Mouse (Mus musculus) left cerebral cortex, adult 8-10 months (tissue): ENCODE measurements around the gene Rflna. TPM values are rescaled to one million over a fixed set of nuclear protein-coding genes. Genes with fewer than 3 reads are reported as not detected.

Experiments
- DNase-seq, 2 experiments: peaks; one replicate each; pipeline ENCODE4 v3.0.0; 2022; ENCODE audit warnings: low spot score in 2 of 2
- total RNA-seq, 4 experiments: library from RNA; stranded (reverse); gene quantifications; 2 replicates each; pipeline ENCODE4 v1.2.4; 2022

Gene Rflna
- total RNA-seq, result under 1 TPM; 0.28 to 0.70 (median 0.60) TPM

DNA sequence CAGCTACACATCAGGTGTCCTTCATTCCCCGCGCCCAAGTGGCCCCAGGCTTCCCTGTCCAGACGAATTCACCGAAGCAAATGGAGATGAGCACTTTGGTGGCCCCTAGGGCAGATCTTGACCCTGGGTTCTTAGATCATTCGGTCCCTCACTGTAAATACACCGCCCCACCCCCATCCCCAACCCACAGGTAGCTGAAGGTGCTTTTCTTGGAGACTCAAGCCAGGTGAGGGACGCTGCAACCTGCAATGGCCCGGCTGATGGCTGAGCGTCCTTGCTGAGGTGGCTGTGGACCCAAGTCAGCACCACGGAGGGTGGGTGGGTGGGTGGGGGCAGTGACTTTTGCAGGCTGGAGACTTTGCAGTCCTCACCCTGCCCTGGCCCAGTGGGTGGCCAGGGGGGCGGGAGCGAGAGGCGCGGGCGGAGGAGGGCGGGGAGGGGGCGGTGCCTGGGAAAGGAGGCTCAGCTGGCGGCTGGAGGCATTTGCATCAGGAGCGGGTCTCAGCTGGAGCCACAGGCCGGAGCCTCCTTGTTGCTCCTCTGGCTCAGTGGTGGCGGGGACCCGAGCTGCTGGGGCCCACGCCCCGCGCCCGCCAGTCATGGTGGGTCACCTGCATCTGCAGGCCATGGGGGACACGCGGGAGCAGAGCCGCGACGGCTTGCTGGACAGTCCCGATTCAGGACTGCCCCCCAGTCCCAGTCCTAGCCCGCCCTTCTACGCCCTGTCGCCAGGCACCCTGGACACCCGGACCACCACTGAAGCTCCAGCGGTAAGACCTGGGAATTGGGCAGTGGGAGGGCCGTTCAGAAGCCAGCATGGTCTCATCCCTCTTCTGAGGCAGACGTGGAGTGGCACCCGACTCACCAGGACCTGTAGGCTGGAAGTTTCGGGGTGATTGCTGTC, at the start of gene Rflna:
Gene Rflna (plus strand): TSS at position 253 of the 904 bp plus-strand sequence.
- DNase-seq, result peak in 1 of 2 experiments; percentile 6

- no peak for DNase-seq
Measured at GRCm38 (mm10) chr5:124954404-124955305, 48.4 kb upstream of the Rflna start.

DNA sequence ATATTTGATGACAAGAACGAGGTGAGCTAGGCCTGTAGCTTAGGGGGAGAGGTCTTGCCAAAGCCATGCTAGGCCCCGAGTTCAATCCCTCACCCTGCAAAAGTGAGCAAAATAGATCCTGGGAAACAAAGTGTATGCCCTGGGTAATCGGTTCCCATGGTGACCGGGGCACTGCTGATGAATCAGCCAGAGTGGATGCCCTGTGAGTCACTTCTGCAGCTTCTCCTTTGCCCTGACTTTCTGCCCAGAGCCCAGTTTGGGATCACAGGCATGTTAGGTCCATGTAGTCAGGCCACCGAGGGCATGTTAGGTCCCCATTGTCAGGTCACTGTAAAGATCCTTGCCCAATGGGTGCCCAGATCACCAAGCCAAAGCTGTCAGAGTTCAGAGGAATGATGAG, 45.5 kb upstream of the Rflna start:
- no peak for DNase-seq

DNA sequence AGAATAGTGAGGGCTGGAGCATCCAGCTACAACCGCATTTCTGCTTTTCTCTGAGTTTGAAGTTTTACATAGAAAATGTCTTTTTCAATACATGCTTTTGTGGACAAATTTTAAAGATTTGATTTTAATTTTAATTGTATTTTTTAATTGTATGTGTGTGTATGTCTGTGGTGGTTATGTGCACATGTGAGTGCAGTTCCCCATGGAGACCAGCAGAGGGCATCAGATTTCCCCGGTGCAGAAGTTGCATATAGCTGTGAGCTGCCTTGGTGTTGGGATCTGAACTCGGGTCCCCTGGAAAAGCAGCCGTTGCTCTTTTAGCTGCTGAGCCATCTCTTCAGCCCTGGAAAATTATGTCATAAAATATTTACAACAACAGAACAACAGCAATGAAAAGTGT, 43.9 kb upstream of the Rflna start:
- DNase-seq, result no peak

DNA sequence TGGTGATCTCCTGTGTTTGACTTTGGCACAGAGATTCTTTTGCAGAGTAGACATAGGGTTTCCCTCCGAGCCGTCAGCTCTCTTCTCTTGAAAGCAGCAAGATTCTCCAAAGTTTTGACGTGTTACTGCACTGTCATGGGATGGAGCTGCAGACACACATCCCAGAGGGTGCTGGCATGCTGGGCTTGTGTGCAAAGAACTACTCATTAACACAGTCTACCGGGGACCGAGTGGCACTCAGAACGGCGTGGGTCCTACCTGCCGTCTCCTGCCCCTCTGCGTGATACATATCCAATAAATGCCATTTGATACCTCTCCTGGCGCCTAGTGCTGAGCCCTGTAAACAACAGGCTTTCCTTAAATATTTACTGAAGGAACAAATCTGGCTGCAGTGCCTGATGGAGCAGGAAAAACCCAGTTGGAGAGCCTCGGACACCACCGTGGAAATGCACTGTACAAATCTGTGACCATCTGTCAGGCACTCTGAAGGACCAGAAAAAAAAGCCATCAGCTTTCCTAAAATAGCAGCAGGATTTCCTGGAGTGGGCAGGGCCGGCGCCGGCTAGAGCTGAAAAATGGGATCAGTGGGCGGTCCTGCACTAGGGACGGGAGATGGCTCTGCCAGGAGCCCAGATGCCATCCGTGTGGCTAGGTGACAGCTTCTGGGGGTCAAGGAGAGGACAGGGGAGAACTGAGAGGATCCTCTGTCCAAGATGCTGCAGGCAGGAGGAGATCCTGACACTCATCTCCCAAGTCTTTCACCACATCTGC, 42.7 kb upstream of the Rflna start:
- peak in 1 of 2 experiments; percentile 78 for DNase-seq

- no peak for DNase-seq
Measured at GRCm38 (mm10) chr5:124961433-124961832, 41.6 kb upstream of the Rflna start.

GRCm38 (mm10) chr5:124962761-124963160, 40.3 kb upstream of the Rflna start:
- no peak for DNase-seq

- peak; percentile 40 to 43 for DNase-seq
Measured at GRCm38 (mm10) chr5:124963806-124964672, 39.0 kb upstream of the Rflna start.

GRCm38 (mm10) chr5:124966622-124967332, 36.2 kb upstream of the Rflna start:
- DNase-seq, result no peak

GRCm38 (mm10) chr5:124969790-124970189, 33.2 kb upstream of the Rflna start:
- DNase-seq, result no peak

DNA sequence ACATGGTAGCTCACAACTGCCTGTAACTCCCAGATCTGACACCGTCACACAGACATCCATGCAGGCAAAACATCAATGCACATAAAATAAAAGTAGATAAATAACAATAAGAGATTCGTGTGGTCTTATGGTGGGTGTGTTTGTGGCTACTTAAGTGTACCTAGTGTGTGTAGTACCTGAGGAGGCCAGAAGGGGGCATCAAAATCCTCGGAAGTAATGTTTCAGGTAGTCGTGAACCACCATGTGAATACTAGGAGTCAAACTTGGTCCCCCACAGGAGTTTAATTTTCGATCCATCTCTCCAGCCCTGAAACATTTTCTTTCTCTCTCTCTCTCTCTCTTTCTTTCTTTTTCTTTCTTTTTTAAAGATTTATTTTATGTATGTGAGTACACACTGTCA, 16.8 kb upstream of the Rflna start:
- no peak for DNase-seq

GRCm38 (mm10) chr5:124986656-124987055, 16.4 kb upstream of the Rflna start:
- DNase-seq, result no peak

DNA sequence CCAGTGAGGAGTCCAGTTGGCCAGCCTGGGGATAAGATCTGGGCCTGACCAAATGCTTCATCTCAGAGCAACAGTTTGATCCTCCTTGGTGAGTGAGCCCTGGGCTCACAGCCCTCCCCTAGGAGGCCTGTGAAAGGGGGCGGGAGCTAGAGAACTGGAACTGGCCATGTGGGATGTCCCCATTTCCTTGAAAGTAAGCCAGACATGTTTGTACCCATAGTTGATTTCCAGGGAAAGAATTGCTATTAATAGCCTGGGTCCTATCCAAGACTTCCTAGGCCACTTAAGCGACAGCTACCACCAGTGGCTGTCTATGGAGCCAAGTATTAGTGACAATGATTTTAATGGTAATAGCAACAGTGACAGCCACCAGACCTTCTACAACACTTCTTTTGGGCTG, 13.3 kb upstream of the Rflna start:
- DNase-seq, result no peak

DNA sequence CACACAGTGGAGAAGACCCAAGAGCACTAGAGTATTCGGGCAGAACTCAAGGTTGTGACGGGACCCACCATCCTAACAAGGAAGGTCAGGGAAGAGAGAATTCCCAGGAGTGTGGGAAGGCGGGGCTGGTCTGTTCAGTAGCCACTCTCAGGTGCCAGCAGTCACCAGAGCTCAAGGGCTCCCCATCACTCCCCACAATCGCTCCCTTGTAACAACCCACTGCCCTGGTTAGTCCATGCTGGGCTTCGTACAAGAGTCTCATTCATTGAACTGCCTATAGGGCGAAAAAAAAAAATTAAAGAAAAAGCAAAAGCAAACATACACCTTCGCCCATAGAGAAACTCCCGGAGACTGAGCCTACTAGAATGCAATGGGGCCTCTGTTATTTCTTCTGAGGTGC, 10.7 kb upstream of the Rflna start:
- no peak for DNase-seq

DNA sequence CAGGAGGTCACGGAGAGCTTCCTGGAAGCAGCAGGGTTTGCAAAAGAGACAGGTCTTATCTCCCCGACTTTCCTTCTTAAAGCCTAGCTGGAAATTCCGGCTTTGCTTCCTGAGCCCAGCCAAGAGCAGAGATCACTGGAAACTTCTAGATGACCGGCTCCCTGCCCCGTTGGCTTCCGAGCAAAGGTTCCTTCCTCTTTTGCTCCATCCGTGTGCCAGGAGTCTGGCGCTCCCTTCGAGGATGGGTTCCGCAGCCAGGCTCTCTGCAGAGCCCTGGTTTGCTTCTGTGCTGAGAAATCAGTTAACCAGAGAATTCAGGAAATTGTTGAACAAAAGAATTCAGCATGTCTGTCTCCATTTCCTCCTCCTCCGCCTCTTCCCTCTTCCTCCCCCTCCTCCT, 10.1 kb upstream of the Rflna start:
- no peak for DNase-seq

DNA sequence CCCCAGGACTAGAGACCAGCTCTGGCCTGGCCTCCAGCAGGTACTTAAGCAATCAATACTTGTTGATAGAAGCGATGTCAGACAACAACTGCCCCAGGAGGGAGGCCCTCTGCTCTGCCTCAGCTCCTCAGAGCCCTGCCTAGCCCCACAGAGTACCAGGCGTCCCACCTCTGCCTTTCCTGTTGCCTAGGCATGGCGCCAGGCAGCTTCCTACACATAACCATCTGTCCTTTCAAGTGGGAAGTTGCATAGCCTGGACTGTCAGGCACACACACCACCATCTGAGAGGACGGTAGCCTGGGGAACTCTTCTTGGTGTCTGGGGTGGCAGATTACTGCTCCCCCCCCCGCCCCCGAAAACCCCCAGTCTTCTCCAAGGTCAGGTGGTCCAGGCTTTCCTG, 6.2 kb upstream of the Rflna start:
- DNase-seq, result peak in 1 of 2 experiments; percentile 70

DNA sequence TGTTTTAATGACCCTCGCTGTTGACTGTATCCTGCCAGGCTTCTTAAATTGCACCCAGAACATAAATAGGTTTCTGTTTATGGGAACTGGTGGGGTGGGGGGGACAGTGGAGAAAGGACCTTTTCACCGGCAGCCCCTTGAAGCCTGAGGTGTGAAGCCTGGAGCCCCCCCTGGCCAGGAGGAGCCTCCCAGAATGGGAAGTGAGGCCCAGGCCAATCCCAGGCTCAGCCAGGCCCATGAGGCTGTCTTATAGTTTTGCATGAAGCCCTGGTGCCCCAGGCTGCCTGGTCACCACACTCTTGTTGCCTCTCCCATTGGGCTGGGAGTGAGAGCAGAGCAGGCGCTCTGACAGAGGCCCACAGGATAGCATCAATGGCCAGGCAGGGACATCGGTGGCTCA, 5.1 kb upstream of the Rflna start:
- DNase-seq, result no peak

GRCm38 (mm10) chr5:125000756-125001250, 2.2 kb upstream of the Rflna start:
- DNase-seq, result no peak

DNA sequence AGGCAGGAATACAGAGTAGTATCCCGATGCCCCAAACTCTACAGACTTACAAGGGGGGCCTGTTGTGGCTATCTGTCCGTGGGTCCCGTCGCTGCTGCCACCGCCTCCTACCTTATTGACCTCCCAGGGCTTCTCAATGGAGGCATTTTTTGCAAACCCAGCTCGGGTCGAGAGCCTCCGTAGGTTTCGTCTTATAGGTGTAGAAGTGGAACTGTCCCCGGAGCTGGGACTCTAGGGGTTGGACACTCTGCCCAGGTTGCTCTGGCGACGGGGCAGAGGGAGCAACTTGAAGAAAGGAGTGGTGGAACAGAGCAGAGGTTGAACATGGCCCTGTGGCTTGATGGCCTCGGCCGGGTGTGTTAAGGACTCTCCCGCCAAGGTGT, 843 bp downstream of the Rflna start:
- DNase-seq, result no peak
